Mouse (Mus musculus): ENCODE results near the gene Rundc3a.

- TF ChIP-seq CTCF (IDR thresholded peaks at IDR 0.05; ENCODE audit: insufficient read depth, low read length) (no peak), POLR2A (IDR thresholded peaks at IDR 0.05; ENCODE audit: borderline replicate concordance, extremely low read depth, low read depth, low read length) (no peak)
These were observed 19.9 kb downstream of the Rundc3a start for GRCm38 (mm10) chr11:102413059-102413458.

Measured in lung, adult 2 months (tissue).